ENCODE assay signal across 8 mouse cellular contexts in the genomic region with DNA sequence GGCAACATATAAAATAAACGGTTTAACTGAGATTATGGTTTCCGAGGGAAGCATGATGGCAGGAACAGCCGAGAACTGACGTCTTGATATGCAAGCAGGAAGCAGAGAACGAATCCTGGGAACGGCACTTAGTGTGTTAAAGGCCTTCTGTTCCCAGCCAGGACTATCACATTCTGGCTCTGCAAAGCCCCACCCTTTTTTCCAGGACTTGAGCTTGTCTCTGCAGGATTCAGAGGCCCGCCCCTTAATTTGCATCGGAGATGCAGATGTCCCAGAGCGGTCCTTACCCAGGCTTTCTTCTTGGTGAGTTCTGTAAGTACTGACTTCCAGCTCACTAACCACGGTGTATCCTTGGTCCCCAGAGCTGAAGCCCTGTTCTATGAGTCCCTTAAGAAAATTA. TPM values are rescaled to one million over a fixed set of nuclear protein-coding genes. Genes with fewer than 3 reads are reported as not detected.
A peak's percentile ranks its signal among the peaks of the same experiment; 100 is the strongest.
DNase-seq lines count a peak whose midpoint lies in the region; ATAC-seq lines count a peak whose summit lies in the region.

No protein-coding gene starts in this region.

- H3K4me3 ChIP-seq in intestine, embryonic 16.5 days (ENCODE audit: low read length), result no peak overlapping the region
- H3K4me3 ChIP-seq in intestine, embryonic 15.5 days (replicated peaks), result no peak overlapping the region
- no peak overlapping the region for H3K4me3 ChIP-seq in hindbrain, embryonic 11.5 days (ENCODE audit: low read depth, low read length)
- H3K4me3 ChIP-seq in neural tube, embryonic 11.5 days (ENCODE audit: low read depth, low read length), result no peak overlapping the region

- H3K27ac ChIP-seq in intestine, embryonic 16.5 days (ENCODE audit: low read length), result no peak overlapping the region
- no peak overlapping the region for H3K27ac ChIP-seq in intestine, embryonic 15.5 days
- no peak overlapping the region for H3K27ac ChIP-seq in hindbrain, embryonic 11.5 days (ENCODE audit: low read depth, low read length)
- no peak overlapping the region for H3K27ac ChIP-seq in neural tube, embryonic 11.5 days (ENCODE audit: low read depth, low read length)

- no peaks in the 10 kb centered on the region; the same call in 1 of the 2 replicates for H3K27me3 ChIP-seq in intestine, embryonic 16.5 days (replicated peaks; ENCODE audit: control insufficient read depth, insufficient read depth, low read length)
- no peaks in the 10 kb centered on the region for H3K27me3 ChIP-seq in intestine, embryonic 15.5 days (replicated peaks)
- no peaks in the 10 kb centered on the region for H3K27me3 ChIP-seq in hindbrain, embryonic 11.5 days (ENCODE audit: control insufficient read depth, insufficient read depth, low read length)
- no peaks in the 10 kb centered on the region for H3K27me3 ChIP-seq in neural tube, embryonic 11.5 days (ENCODE audit: control insufficient read depth, insufficient read depth, low read length)

- WGBS in intestine, embryonic 16.5 days, result 5% methylated on average over 10 of the region's 10 CpGs
- WGBS in intestine, embryonic 15.5 days, result 4% methylated on average over 10 of the region's 10 CpGs
- WGBS in hindbrain, embryonic 11.5 days, result 6% methylated on average over 10 of the region's 10 CpGs
- WGBS in neural tube, embryonic 11.5 days, result 5% methylated on average over 10 of the region's 10 CpGs

- H3K9me3 ChIP-seq in intestine, embryonic 16.5 days (ENCODE audit: control insufficient read depth, low read length), result no peaks in the 10 kb centered on the region
- H3K9me3 ChIP-seq in intestine, embryonic 15.5 days, result no peaks in the 10 kb centered on the region
- no peaks in the 10 kb centered on the region for H3K9me3 ChIP-seq in hindbrain, embryonic 11.5 days (ENCODE audit: control insufficient read depth, low read length)
- H3K9me3 ChIP-seq in neural tube, embryonic 11.5 days (ENCODE audit: control insufficient read depth, low read length), result no peaks in the 10 kb centered on the region

- DNase-seq in embryo, embryonic 10 days (ENCODE audit: low spot score), result peak; percentile 65
- peak; percentile 42 for DNase-seq in hindbrain, embryonic 11.5 days (ENCODE audit: low spot score)
- peak; percentile 51 for DNase-seq in neural tube, embryonic 11.5 days (ENCODE audit: low spot score)
- DNase-seq in thymus, postnatal 4 days, result no peak
- DNase-seq in testis, postnatal 14 days (ENCODE audit: low spot score), result no peak

- no peak overlapping the region for H3K4me2 ChIP-seq in intestine, embryonic 16.5 days (ENCODE audit: low read depth, low read length)
- no peak overlapping the region for H3K4me2 ChIP-seq in intestine, embryonic 15.5 days (replicated peaks)
- no peak overlapping the region; the same call in 1 of the 2 replicates for H3K4me2 ChIP-seq in hindbrain, embryonic 11.5 days (replicated peaks; ENCODE audit: low read depth, low read length)
- peak overlapping the region; percentile 15; the same call in 1 of the 2 replicates for H3K4me2 ChIP-seq in neural tube, embryonic 11.5 days (ENCODE audit: low read depth)

- ATAC-seq in intestine, embryonic 16.5 days, result peak; percentile 38; the same call in 1 of the 2 replicates
- no peak for ATAC-seq in intestine, embryonic 15.5 days
- ATAC-seq in hindbrain, embryonic 11.5 days (ENCODE audit: low FRiP score), result peak; percentile 26
- 0 out of 2 replicates have a peak, but pooled peaks have one; percentile 46 for ATAC-seq in neural tube, embryonic 11.5 days (ENCODE audit: insufficient read depth, low FRiP score, low TSS enrichment)
- ATAC-seq in granulocyte monocyte progenitor cell, adult 5-6 weeks (replicated peaks; ENCODE audit: poor library complexity, severe bottlenecking), result no peak

- H3K4me1 ChIP-seq in intestine, embryonic 16.5 days (ENCODE audit: control insufficient read depth, insufficient read depth, low read length), result no peaks in the 10 kb centered on the region
- no peaks in the 10 kb centered on the region for H3K4me1 ChIP-seq in intestine, embryonic 15.5 days (replicated peaks)
- no peaks in the 10 kb centered on the region for H3K4me1 ChIP-seq in hindbrain, embryonic 11.5 days (replicated peaks; ENCODE audit: control insufficient read depth, insufficient read depth, low read length)
- no peaks in the 10 kb centered on the region for H3K4me1 ChIP-seq in neural tube, embryonic 11.5 days (ENCODE audit: control insufficient read depth, insufficient read depth, low read length)

- no peaks in the 10 kb centered on the region for H3K36me3 ChIP-seq in intestine, embryonic 16.5 days (ENCODE audit: control insufficient read depth, insufficient read depth, low read length)
- no peaks in the 10 kb centered on the region for H3K36me3 ChIP-seq in intestine, embryonic 15.5 days
- no peaks in the 10 kb centered on the region for H3K36me3 ChIP-seq in hindbrain, embryonic 11.5 days (ENCODE audit: control insufficient read depth, insufficient read depth, low read length)
- no peaks in the 10 kb centered on the region for H3K36me3 ChIP-seq in neural tube, embryonic 11.5 days (ENCODE audit: control insufficient read depth, insufficient read depth, low read length)

- H3K9ac ChIP-seq in intestine, embryonic 16.5 days (ENCODE audit: low read depth, low read length), result no peak overlapping the region
- H3K9ac ChIP-seq in intestine, embryonic 15.5 days, result no peak overlapping the region
- H3K9ac ChIP-seq in hindbrain, embryonic 11.5 days (ENCODE audit: low read depth, low read length), result no peak overlapping the region
- H3K9ac ChIP-seq in neural tube, embryonic 11.5 days (ENCODE audit: low read length), result no peak overlapping the region

RNA-seq across cellular contexts. Expression of gene Rab23, which starts 4.9 kb away (rescaled TPM):
- 16.3 and 16.9 TPM in 2 replicates for polyA plus RNA-seq in intestine, embryonic 16.5 days (2015; fragmentation: Nextera tagmentation; extraction: Ambion mirVana)
- 18.1 and 19.1 TPM in 2 replicates for polyA plus RNA-seq in intestine, embryonic 15.5 days (2015; fragmentation: Nextera tagmentation; extraction: Ambion mirVana)
- polyA plus RNA-seq in hindbrain, embryonic 11.5 days (2014; fragmentation: Nextera tagmentation; extraction: Ambion mirVana), result 23.2 and 25.2 TPM in 2 replicates
- polyA plus RNA-seq in neural tube, embryonic 11.5 days (2014; fragmentation: Nextera tagmentation; extraction: Ambion mirVana), result 26.2 and 27.5 TPM in 2 replicates
- total RNA-seq in granulocyte monocyte progenitor cell, adult 5-6 weeks (2014; fragmentation: Nextera tagmentation), result 3.6 and 8.4 TPM in 2 replicates
- 2.3 and 2.4 TPM in 2 replicates for total RNA-seq in granulocyte monocyte progenitor cell, adult 5-6 weeks (2017)

RNA-seq across cellular contexts. Expression of gene Bag2, which starts 42.8 kb away (rescaled TPM):
- 44.6 and 56.6 TPM in 2 replicates for polyA plus RNA-seq in intestine, embryonic 16.5 days (2015; fragmentation: Nextera tagmentation; extraction: Ambion mirVana)
- polyA plus RNA-seq in intestine, embryonic 15.5 days (2015; fragmentation: Nextera tagmentation; extraction: Ambion mirVana), result 55.8 and 56.3 TPM in 2 replicates
- polyA plus RNA-seq in hindbrain, embryonic 11.5 days (2014; fragmentation: Nextera tagmentation; extraction: Ambion mirVana), result 27.0 and 28.4 TPM in 2 replicates
- polyA plus RNA-seq in neural tube, embryonic 11.5 days (2014; fragmentation: Nextera tagmentation; extraction: Ambion mirVana), result 28.5 and 29.5 TPM in 2 replicates
- total RNA-seq in granulocyte monocyte progenitor cell, adult 5-6 weeks (2014; fragmentation: Nextera tagmentation), result 27.4 and 28.0 TPM in 2 replicates
- total RNA-seq in granulocyte monocyte progenitor cell, adult 5-6 weeks (2017), result 25.5 and 26.5 TPM in 2 replicates

RNA-seq across cellular contexts. Expression of gene Prim2, which starts 45.2 kb away (rescaled TPM):
- 22.6 and 26.3 TPM in 2 replicates for polyA plus RNA-seq in intestine, embryonic 16.5 days (2015; fragmentation: Nextera tagmentation; extraction: Ambion mirVana)
- 29.7 and 30.8 TPM in 2 replicates for polyA plus RNA-seq in intestine, embryonic 15.5 days (2015; fragmentation: Nextera tagmentation; extraction: Ambion mirVana)
- 44.1 and 48.5 TPM in 2 replicates for polyA plus RNA-seq in hindbrain, embryonic 11.5 days (2014; fragmentation: Nextera tagmentation; extraction: Ambion mirVana)
- 41.9 and 47.9 TPM in 2 replicates for polyA plus RNA-seq in neural tube, embryonic 11.5 days (2014; fragmentation: Nextera tagmentation; extraction: Ambion mirVana)
- total RNA-seq in granulocyte monocyte progenitor cell, adult 5-6 weeks (2014; fragmentation: Nextera tagmentation), result 77.0 and 93.7 TPM in 2 replicates
- 86.3 and 90.7 TPM in 2 replicates for total RNA-seq in granulocyte monocyte progenitor cell, adult 5-6 weeks (2017)

Comparison
In these comparisons a context has a peak if more than half of its experiments do, and no peak if none do; other contexts are left out.
1. ATAC-seq: peak in intestine, embryonic 16.5 days (single experiment), hindbrain, embryonic 11.5 days (single experiment) and neural tube, embryonic 11.5 days (single experiment); none in intestine, embryonic 15.5 days (single experiment) and granulocyte monocyte progenitor cell, adult 5-6 weeks (single experiment).
2. DNase-seq: peak in embryo, embryonic 10 days (single experiment), hindbrain, embryonic 11.5 days (single experiment) and neural tube, embryonic 11.5 days (single experiment); none in thymus, postnatal 4 days (single experiment) and testis, postnatal 14 days (single experiment).